ENCODE assay signal across 1 mouse cellular context in the genomic region with DNA sequence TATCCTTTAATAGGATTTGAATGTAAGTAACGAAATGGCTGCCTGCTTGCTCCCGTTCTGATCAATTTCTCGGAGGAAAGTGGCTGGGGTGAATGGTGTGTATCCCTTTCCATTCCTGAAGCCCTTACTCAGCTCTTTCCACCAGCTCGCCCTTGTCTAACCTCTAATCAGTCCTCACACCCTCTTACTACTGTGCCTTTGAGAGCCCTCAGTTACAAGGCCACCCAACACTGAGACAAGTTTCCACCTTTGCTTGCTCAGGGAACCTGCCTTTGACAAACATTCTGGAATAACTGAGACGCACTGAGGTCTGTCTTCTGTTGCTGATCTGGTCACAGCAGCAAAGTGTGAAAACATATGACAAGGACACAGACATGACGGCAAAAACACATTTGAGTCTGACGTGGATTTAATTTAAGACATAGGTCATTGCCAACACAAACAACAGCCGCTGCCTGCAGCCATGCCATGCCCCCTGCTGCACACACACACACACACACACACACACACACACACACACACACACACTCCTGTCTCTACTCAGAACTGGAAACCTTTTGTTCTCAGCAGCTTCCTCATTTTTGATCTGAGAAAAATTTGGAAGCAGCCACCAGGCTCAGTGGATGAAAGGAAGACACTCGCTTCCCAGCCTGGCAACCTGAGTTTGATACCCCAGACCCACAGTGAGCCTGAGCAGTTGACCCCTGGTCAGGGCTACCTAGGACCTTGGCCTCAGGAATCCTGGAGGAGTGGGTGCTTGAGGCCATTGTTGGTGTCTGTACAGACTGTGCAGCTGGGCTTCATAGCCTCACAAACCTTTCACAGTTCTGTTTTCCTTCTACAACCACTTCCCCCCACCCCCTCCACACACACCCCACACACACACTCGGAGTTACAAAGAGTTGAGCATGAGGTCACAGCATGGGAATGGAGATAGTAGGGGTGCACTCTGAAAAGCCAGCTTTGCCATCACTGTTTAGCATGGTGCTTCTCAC.
TF ChIP-seq lines count a peak whose summit lies in the region.

No protein-coding gene starts in this region.

TF ChIP-seq in MEL, 35 proteins besides CTCF, POLR2A, EP300 and RAD21:
- TF ChIP-seq GATA1 (IDR thresholded peaks at IDR 0.05; ENCODE audit: low read depth, low read length) (no peak), E2F4 (IDR thresholded peaks at IDR 0.05; ENCODE audit: borderline replicate concordance, low read depth, low read length) (no peak), ZC3H11A (IDR thresholded peaks at IDR 0.05; ENCODE audit: low read depth, low read length) (no peak), HCFC1 (IDR thresholded peaks at IDR 0.05; ENCODE audit: low read depth, low read length) (no peak), TAL1 (IDR thresholded peaks at IDR 0.05; ENCODE audit: low read length) (no peak), MAFK (IDR thresholded peaks at IDR 0.05; ENCODE audit: borderline replicate concordance, low read depth, low read length) (no peak), ETS1 (IDR thresholded peaks at IDR 0.05; ENCODE audit: low read depth, low read length) (0 out of 2 replicates have a peak, but pooled peaks have one; percentile 15), TCF12 (IDR thresholded peaks at IDR 0.05; ENCODE audit: low read depth, low read length) (0 out of 2 replicates have a peak, but pooled peaks have one; percentile 13), POLR2AphosphoS2 (IDR thresholded peaks at IDR 0.05; ENCODE audit: low read length) (no peak), USF2 (IDR thresholded peaks at IDR 0.05; ENCODE audit: borderline replicate concordance in 1 of 2, insufficient read depth in 1 of 2, low read depth in 1 of 2, low read length in 2 of 2) (no peak), BHLHE40 (IDR thresholded peaks at IDR 0.05; ENCODE audit: borderline replicate concordance, low read depth, low read length) (no peak), MXI1 (IDR thresholded peaks at IDR 0.05; ENCODE audit: low read depth, low read length) (0 out of 2 replicates have a peak, but pooled peaks have one; percentile 15), MYC (IDR thresholded peaks at IDR 0.05; ENCODE audit: low read depth, low read length) (no peak), ZKSCAN1 (IDR thresholded peaks at IDR 0.05; ENCODE audit: low read depth, low read length) (no peak), NELFE (IDR thresholded peaks at IDR 0.05; ENCODE audit: low read depth, low read length) (no peak)
TF ChIP-seq in MEL: peak in this region for 3.
